Mouse (Mus musculus) C2C12 (cell line): Measurements from ENCODE around the gene Pak6.

Experiments used
- CEBPB ChIP-seq: IDR thresholded peaks from one replicate; pipeline ENCODE4 v1.6.1; 2011; ENCODE audit warnings: low read depth, mild to moderate bottlenecking, control low read depth, moderate library complexity
- CTCF ChIP-seq: IDR thresholded peaks from one replicate; pipeline ENCODE4 v1.5.1; 2011; ENCODE audit not compliant: control insufficient read depth, insufficient read depth, insufficient read length
- MYOG ChIP-seq: IDR thresholded peaks from one replicate; pipeline ENCODE4 v1.6.1; 2011; ENCODE audit not compliant: control insufficient read depth, insufficient read length; ENCODE audit errors: extremely low read depth

GRCm38 (mm10) chr2:118723693-118724486 lies 60.8 kb downstream of the Pak6 start:
- TF ChIP-seq CTCF (no peak), CEBPB (no peak), MYOG (no peak)
